Mouse (Mus musculus) layer of hippocampus, postnatal 10 days (tissue): ENCODE results near the gene Gm7735. TPM values are rescaled to one million over a fixed set of nuclear protein-coding genes. Genes with fewer than 3 reads are reported as not detected.
"Not testable (repeated sequence)": the region's sequence is repeated elsewhere in the genome, so short reads cannot be mapped to it uniquely, and the experiment has no call there.

Experiments
- DNase-seq, 2 experiments: peaks; one replicate each; pipeline ENCODE4 v3.0.0; 2021; ENCODE audit warnings: low spot score in 2 of 2
- long read RNA-seq: library from polyadenylated mRNA; stranded (forward); transcript quantifications from one replicate; pipeline ENCODE4 v2.0.0, GENCODE M21; 2023
- total RNA-seq, 2 experiments: library from RNA; stranded (reverse); gene quantifications; 2 replicates each; pipeline ENCODE4 v1.2.3; 2021

The Gm7735 gene
- total RNA-seq = not detected
- long read RNA-seq = 0 reads

DNA sequence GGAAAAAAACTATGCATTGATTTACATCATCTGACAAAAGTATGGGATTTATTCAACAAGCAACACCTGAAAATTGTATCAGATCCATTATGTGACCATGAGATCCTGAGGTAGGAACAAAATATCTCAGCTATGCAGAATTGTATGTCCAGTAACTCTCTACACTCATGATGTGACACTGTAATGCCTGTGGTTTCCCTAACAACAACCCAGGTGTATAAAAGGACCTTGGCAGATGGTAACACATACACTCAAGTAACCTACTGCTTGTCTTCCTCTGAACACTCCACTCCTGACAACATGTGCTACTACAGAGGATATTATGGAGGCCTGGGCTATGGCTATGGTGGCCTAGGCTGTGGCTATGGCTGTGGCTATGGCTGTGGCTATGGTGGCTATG lies at the start of gene Gm7735:
TSS of gene Gm7735 (plus strand) at position 301 of the 400 bp plus-strand sequence.
- DNase-seq = not testable (repeated sequence)

- no peak for DNase-seq
Measured at GRCm38 (mm10) chr16:89140551-89140950, 28.7 kb upstream of the Gm7735 start, which contains the start of gene Gm6358. Gene Gm6358, plus strand, starts transcription at chr16:89140851.

- no peak for DNase-seq
Measured at GRCm38 (mm10) chr16:89150786-89151185, 18.5 kb upstream of the Gm7735 start, which contains the start of gene Gm10061. Gene Gm10061, plus strand, starts transcription at chr16:89151086.

GRCm38 (mm10) chr16:89157652-89158051 lies 11.6 kb upstream of the Gm7735 start, which contains the start of gene Gm9789:
Gene Gm9789, plus strand, starts transcription at chr16:89157952.
- DNase-seq = no peak

- no peak for DNase-seq
Measured at GRCm38 (mm10) chr16:89174435-89174834, 5.1 kb downstream of the Gm7735 start, which contains the start of gene 1110057P08Rik. Gene 1110057P08Rik, plus strand, starts transcription at chr16:89174735.

DNA sequence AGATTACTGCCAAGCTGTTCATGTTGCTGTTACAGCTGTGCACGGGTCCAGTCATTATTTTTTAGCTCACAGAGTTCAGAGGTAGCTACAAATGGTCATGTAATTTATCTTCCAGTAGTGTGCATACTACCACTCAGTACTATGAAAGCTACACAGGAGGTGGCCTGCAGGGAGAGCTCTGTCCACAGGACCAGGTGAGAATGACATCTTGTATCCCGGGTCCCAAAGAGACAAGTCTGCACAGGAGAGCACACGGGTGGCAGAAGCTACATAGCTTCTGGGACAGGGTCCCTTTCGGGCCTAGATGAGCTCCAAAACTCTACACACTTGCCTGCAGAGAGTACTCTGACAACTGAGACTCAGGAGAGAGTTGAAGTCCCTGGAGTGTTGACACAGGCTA lies 19.3 kb downstream of the Gm7735 start:
- no peak for DNase-seq

- DNase-seq = no peak
Measured at GRCm38 (mm10) chr16:89205561-89205960, 36.3 kb downstream of the Gm7735 start, which contains the start of gene Krtap20-2. Gene Krtap20-2, plus strand, starts transcription at chr16:89205861.

Other genes starting within 250 kb of the Gm7735 start
- not detected for gene Krtap19-9b, start 237.2 kb upstream of the Gm7735 start, total RNA-seq
- gene Krtap16-3, start 206.6 kb upstream of the Gm7735 start, total RNA-seq = not detected
- not detected for gene Krtap22-2, start 158.7 kb upstream of the Gm7735 start, total RNA-seq
- gene Gm10229, start 154.2 kb upstream of the Gm7735 start, total RNA-seq = not detected
- not detected for gene Krtap6-1, start 137.8 kb upstream of the Gm7735 start, total RNA-seq
- not detected for gene Gm10228, start 128.0 kb upstream of the Gm7735 start, total RNA-seq
- gene Krtap6-5, start 121.6 kb upstream of the Gm7735 start, total RNA-seq = not detected
- not detected for gene 1110025L11Rik, start 105.5 kb upstream of the Gm7735 start, total RNA-seq
- not detected for gene Krtap6-3, start 85.5 kb upstream of the Gm7735 start, total RNA-seq
- not detected for gene Gm6358, start 28.6 kb upstream of the Gm7735 start, total RNA-seq
- gene Gm10061, start 18.4 kb upstream of the Gm7735 start, total RNA-seq = not detected
- gene Gm9789, start 11.5 kb upstream of the Gm7735 start, total RNA-seq = not detected
- not detected for gene 1110057P08Rik, start 5.2 kb downstream of the Gm7735 start, total RNA-seq
- gene Krtap20-2, start 36.4 kb downstream of the Gm7735 start, total RNA-seq = not detected
- not detected for gene Krtap21-1, start 234.4 kb downstream of the Gm7735 start, total RNA-seq